Mouse (Mus musculus) kidney, adult 18-20 months (tissue): ENCODE results near the gene Gm17482.

ENCODE experiments used
- DNase-seq: peaks from one replicate; pipeline ENCODE4 v3.0.0; 2021

Gene Gm17482

DNA sequence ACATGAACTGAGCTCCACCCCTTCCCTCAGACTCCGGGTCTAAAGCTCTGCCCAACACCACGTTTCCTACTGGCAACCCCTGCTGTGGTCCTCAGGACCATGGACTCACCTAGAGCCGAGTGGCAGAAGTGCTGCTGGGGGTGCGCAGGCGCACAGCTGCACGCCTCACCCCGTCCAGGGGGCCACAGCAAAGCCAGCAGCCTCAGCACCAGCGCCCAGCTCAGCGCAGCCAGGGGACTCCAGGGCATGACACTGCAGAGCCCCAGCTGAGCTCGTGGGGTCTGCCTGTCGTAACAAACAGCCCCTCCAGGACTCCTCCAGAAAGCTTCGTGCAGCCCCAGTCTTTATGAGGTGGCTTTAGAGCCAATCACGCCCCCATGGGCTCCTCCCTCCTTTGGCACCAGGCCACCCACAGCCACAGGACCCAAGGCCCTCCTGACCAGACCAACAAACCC lies 24.4 kb downstream of the Gm17482 start:
- no peak for DNase-seq

DNA sequence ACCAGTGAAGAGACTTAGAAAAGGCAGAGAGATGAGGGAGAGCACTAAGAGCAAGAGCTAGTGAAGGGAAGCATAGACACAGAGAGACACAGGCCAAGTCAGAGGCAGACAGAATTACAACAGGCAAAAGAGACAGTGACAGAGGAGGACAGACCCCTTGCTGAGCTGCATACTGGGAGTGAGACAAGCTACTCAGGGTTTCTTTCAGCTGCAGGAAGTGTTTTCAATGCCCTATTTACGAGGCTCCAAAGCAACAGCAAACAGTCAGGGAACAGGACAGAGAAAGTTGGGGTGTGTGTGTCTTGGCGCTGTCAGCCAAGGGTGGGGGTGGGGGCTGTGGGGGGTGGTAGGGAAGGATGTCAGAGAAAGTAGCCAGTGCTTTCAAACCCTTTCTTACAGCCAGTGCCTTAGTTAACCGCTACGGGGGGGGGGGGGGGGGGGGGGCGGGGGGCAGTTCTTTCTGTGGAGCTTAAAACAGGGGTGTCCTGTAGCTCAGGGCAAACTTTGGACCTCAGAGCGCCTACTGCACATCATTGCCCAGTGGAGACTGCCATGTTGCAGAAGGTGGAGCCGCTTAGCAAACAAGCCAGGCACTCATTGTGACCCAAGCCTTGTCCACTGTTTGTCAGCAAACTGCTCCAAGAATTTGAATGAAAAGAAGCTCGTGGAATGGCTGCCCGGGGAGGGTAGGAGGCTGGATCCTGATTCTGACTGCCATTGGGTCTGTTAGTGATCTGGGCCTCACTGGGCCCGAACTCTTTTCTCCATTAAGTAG lies 25.1 kb downstream of the Gm17482 start, which contains the start of gene Timp4:
Gene Timp4 (minus strand): TSS at position 107 of the 775 bp plus-strand sequence.
- DNase-seq, result no peak

DNA sequence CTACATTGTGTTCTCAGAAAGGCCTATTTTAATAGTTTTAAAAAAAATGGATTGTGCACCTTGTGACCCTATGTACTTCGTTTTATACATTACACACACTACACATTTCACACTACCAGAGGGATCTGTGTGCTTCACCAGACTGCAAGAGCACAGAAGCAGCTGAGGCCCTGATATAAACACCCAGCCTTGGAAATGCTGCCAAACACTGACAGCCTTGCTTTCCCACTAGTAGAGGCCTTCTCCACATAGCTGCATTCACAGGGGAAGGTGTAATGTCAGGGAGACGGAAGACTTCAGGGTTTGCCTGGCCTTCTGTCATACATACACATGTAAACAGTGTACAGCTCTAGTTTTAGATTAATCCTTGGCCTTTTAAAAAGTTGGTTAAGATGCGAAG lies 28.0 kb downstream of the Gm17482 start:
- DNase-seq, result no peak

- no peak for DNase-seq
These were observed 33.4 kb downstream of the Gm17482 start for GRCm38 (mm10) chr6:115260507-115260906.

- DNase-seq, result no peak
These were observed 39.6 kb downstream of the Gm17482 start for GRCm38 (mm10) chr6:115266791-115267190.

- DNase-seq, result peak; percentile 77
These were observed 40.8 kb downstream of the Gm17482 start for GRCm38 (mm10) chr6:115267916-115268315.

- no peak for DNase-seq
These were observed 41.6 kb downstream of the Gm17482 start for GRCm38 (mm10) chr6:115268551-115269385.

- no peak for DNase-seq
These were observed 42.4 kb downstream of the Gm17482 start for GRCm38 (mm10) chr6:115269561-115269960.

- DNase-seq, result no peak
These were observed 42.9 kb downstream of the Gm17482 start for GRCm38 (mm10) chr6:115270085-115270484.

DNA sequence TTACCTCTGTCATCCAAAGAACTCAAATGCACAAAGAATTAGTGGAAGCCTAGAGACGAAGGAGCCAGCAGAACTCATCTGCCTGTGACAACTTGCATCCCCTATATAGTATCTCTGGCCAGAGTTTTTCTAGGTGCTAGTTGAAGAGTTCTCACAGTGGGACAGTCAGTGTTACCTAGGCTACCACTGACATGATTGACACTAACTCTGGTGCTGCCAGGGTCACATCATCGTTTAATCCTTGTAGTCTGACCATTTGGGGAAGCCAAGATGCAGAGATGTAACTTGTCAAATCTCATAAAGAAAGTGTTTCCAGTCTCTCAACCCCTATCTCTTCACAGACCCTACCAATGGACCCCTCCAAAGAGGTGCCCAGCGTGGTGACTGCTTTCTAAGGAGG lies 44.2 kb downstream of the Gm17482 start:
- no peak for DNase-seq

GRCm38 (mm10) chr6:115271866-115272271 lies 44.7 kb downstream of the Gm17482 start:
- peak; percentile 55 for DNase-seq

- DNase-seq, result no peak
These were observed 46.2 kb downstream of the Gm17482 start for GRCm38 (mm10) chr6:115273346-115273745.

GRCm38 (mm10) chr6:115274705-115275104 lies 47.6 kb downstream of the Gm17482 start:
- no peak for DNase-seq

DNA sequence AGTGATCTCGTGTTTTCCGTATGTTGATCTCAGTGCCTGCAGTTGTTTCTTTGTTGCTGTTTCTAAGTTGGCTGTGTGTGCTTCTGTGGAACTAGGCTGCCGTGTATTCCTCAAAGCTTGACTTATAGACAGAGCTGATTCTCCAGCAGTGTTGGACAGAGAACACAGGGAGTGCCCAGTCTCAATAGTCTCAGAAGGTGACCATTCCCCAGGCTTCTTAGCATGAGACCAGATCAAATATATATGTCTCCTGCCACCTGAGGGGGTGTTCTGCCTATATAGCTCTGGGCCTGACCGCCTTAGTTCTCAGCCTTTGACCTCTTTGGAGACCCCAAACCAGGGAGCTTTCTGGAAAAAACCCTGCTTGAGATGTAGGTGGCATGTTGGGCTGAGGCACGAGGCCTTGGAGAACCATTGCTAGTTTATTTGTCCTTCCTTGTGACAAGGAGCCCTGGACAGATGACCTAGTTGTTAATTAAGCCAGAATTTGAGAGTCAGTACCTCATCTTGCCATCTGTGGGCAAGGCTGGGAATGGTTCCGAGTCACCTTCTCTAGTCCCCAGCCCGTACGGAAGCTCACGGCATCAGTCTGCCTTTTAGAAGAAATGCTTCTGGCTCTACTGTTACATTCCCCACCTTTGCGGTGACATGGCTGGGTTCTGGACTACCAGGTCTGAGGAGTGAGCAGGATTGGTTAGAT lies 48.1 kb downstream of the Gm17482 start:
- no peak for DNase-seq

DNA sequence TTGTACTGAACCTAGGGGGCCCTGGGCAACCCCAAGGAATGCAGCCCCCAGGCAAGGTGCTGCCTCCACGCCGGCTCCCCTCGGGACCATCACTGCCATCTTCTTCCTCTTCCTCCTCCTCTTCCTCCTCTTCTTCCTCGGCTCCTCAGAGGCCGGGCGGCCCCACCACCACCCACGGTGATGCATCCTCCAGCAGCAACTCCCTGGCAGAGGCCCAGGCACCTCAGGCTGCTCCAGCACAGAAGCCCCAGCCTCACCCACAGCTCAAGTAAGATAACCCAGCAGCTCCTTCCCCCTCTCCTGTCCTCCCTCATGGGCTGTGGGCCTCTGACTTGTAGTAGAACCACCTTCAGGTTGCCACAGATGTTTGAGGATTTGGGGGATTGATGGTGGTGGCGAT lies 50.9 kb downstream of the Gm17482 start:
- DNase-seq, result no peak

GRCm38 (mm10) chr6:115279639-115280038 lies 52.5 kb downstream of the Gm17482 start:
- DNase-seq, result no peak

GRCm38 (mm10) chr6:115284153-115284552 lies 57.0 kb downstream of the Gm17482 start:
- DNase-seq, result no peak

DNA sequence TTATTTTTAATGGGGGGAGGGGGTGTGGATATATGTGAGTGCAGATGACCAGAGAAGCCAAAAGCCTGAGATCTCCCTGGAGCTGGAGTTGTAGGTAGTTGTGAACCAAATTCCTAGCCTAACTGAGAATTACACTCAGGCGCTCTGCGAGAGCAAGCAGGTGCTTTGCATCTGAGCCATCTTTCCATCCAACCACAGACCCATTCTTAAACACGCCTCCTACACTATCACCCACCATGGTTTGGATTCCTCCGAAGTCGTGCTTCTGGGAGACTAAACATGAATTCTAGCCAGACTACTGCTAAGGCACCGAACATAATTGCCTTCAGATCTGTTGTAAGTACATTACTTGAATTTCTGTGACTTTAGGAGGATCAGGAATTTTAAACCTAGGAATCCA lies 59.3 kb downstream of the Gm17482 start:
- DNase-seq, result no peak

GRCm38 (mm10) chr6:115288223-115288622 lies 61.1 kb downstream of the Gm17482 start:
- DNase-seq, result no peak

GRCm38 (mm10) chr6:115290561-115290960 lies 63.4 kb downstream of the Gm17482 start:
- DNase-seq, result no peak

DNA sequence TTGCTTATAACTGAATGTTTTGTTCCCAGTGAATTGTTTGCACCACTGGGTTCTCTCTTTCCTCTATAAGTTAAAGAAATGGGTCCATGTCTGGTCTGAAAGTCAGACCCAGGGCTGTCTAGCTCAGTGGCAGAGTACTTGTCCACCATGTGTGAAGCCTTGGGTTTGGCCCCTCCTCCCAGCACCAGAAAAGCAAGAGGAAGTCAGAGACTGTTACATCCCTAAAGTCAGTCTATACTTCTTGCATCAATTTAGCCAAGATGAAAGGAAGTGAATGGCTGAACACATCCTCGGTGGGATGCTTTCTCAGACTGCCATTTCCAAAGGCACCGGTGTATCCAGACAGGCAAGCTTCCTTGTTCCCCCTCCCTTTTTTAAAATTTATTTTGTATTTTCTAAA lies 63.9 kb downstream of the Gm17482 start:
- no peak for DNase-seq

DNA sequence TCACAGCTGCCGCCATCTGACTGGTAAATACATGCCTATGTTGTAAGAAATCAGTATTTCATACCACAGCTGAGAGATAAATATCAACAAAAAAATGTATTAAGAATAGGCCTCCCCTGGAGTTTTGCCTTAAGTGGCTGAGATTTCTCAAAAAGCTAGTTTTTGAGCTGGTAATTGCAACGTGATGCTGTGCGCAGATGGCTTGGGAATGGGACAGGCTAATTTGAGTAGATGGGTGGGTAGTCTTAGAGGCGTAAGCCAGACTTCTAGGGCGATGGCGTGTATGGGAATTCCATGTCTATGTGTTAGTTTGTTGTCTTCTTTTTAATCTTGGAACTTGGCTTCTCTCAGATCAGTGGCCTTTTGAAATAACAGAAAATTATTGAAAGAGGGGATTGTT lies 64.7 kb downstream of the Gm17482 start:
- DNase-seq, result no peak

DNA sequence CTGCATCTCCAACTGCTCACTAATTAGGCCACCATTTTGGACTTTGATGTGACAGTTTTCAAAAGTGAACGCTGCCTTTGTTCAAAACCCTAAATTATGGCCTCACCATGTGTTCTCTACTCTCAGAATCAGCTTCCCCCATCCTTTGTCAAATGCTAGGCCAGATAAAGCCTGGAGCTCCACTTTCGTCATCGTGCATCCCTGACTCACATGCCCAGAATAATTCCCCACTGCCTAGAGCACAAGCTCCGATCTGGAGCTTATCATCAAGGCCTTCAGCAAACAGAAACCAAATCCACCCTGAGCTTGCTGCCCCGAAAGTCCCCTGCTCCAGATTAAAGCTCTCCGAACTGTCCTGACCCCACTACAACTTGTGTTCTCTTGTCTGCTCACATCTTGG lies 65.5 kb downstream of the Gm17482 start:
- no peak for DNase-seq
